Mouse (Mus musculus) myocyte (in vitro differentiated cells): ENCODE results near the gene Hcar1. TPM values are rescaled to one million over a fixed set of nuclear protein-coding genes. Genes with fewer than 3 reads are reported as not detected.

Source experiments
- H3K27me3 ChIP-seq: one replicate; pipeline ENCODE4 v1.6.1; 2011; ENCODE audit not compliant: control insufficient read depth, insufficient read depth, insufficient read length
- H3K36me3 ChIP-seq: one replicate; pipeline ENCODE4 v1.6.1; 2011; ENCODE audit not compliant: control insufficient read depth, insufficient read depth
- H3K4me2 ChIP-seq: one replicate; pipeline ENCODE4 v1.6.1; 2011; ENCODE audit warnings: low read depth, control low read depth
- H3K4me3 ChIP-seq: one replicate; pipeline ENCODE4 v1.5.1; 2011; ENCODE audit warnings: mild to moderate bottlenecking, control low read depth, moderate library complexity
- H3K79me2 ChIP-seq: one replicate; pipeline ENCODE4 v1.6.1; 2011; ENCODE audit not compliant: control insufficient read depth, insufficient read depth
- H3ac ChIP-seq: one replicate; pipeline ENCODE4 v1.6.1; 2011; ENCODE audit not compliant: control insufficient read depth, insufficient read length
- CEBPB ChIP-seq: IDR thresholded peaks from 2 replicates; pipeline ENCODE4 v1.6.1; 2011; ENCODE audit warnings: mild to moderate bottlenecking, moderate library complexity; ENCODE audit not compliant: poor library complexity, insufficient read depth, severe bottlenecking
- E2F4 ChIP-seq: IDR thresholded peaks from one replicate; pipeline ENCODE4 v1.6.1; 2011; ENCODE audit warnings: mild to moderate bottlenecking, control low read depth, moderate library complexity; ENCODE audit not compliant: insufficient read depth
- MAX ChIP-seq: IDR thresholded peaks from one replicate; pipeline ENCODE4 v1.6.1; 2011; ENCODE audit warnings: low read depth, mild to moderate bottlenecking, control low read depth
- MYOD1 ChIP-seq, 3 experiments: IDR thresholded peaks; one replicate each; pipeline ENCODE4 v1.6.1; 2011; ENCODE audit warnings: control low read depth in 2 of 3, low read depth in 2 of 3, mild to moderate bottlenecking in 2 of 3, moderate library complexity in 1 of 3; ENCODE audit not compliant: insufficient read length in 2 of 3, control insufficient read depth in 1 of 3
- MYOG ChIP-seq, 3 experiments: IDR thresholded peaks; one replicate each; pipeline ENCODE4 v1.6.1; 2011; ENCODE audit warnings: control low read depth in 2 of 3, low read depth in 2 of 3, mild to moderate bottlenecking in 2 of 3; ENCODE audit not compliant: insufficient read length in 2 of 3, control insufficient read depth in 1 of 3, insufficient read depth in 1 of 3
- POLR2A ChIP-seq: IDR thresholded peaks from one replicate; pipeline ENCODE4 v1.6.1; 2011; ENCODE audit warnings: low read depth, mild to moderate bottlenecking, control low read depth, moderate library complexity; ENCODE audit not compliant: insufficient read length
- POLR2AphosphoS2 ChIP-seq: IDR thresholded peaks from one replicate; pipeline ENCODE4 v1.6.1; 2011; ENCODE audit warnings: low read depth, control low read depth; ENCODE audit not compliant: insufficient read length
- REST ChIP-seq: IDR thresholded peaks from one replicate; pipeline ENCODE4 v1.6.1; 2011; ENCODE audit warnings: mild to moderate bottlenecking, control low read depth, moderate library complexity; ENCODE audit not compliant: insufficient read depth, insufficient read length
- SRF ChIP-seq: IDR thresholded peaks from one replicate; pipeline ENCODE4 v1.6.1; 2011; ENCODE audit warnings: low read depth; ENCODE audit not compliant: control insufficient read depth, insufficient read length
- TCF12 ChIP-seq: IDR thresholded peaks from one replicate; pipeline ENCODE4 v1.6.1; 2011; ENCODE audit warnings: mild to moderate bottlenecking, control low read depth; ENCODE audit not compliant: poor library complexity, insufficient read depth, severe bottlenecking
- TCF3 ChIP-seq: IDR thresholded peaks from one replicate; pipeline ENCODE4 v1.6.1; 2011; ENCODE audit warnings: low read depth, control low read depth; ENCODE audit not compliant: insufficient read length
- USF1 ChIP-seq: IDR thresholded peaks from one replicate; pipeline ENCODE4 v1.6.1; 2011; ENCODE audit warnings: low read depth, mild to moderate bottlenecking, control low read depth, moderate library complexity
- polyA plus RNA-seq: library from polyadenylated mRNA; unstranded; fragments of >200 nt; fragmentation: generic; extraction: Trizol; gene quantifications from one replicate; pipeline ENCODE4 v1.2.1, GENCODE M21; 2012; ENCODE audit warnings: missing spikeins

Hcar1 gene
- polyA plus RNA-seq, 1 experiment = not detected

DNA sequence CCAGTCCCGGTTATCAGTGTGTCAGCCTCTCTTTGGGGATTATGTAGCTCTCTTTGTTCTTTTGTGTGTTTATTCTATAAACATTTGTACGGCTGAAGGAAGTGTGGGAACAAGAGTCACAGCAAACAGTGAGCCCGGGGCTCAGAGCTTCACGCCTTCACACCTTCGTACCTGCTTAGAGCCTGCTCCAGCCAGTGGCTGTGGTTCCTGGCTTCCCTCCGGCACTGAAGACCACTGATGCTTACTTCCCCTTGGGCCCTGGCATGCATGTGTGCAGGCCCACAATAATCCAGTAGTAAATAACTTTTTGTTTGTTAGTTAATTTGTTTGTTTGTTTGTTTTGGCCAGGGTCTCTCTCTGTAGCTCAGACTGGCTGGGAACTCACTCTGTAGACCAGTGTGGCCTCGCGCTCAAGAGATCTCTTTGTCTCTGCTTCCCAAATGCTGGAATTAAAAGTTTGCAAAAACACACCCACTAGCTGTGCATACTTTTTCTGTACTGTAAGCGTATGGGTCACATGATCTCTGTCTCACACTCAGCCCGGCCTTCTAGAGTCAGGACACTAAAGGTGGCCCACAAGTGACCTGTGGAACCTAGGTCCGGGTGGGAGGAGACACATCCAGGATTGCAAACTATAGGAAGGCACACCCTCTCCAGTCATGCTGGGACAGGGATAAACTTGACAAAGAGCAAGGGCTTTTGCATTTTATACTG lies 37.4 kb downstream of the Hcar1 start:
- Histone ChIP-seq H3K36me3 (no peaks in the 10 kb centered on the region), H3K4me2 (no peak overlapping the region)
- TF ChIP-seq USF1 (no peak), MYOD1 (IDR thresholded peaks at IDR 0.05; ENCODE audit: control insufficient read depth in 1 of 3, insufficient read length in 2 of 3, low read depth in 2 of 3) (no peak), E2F4 (no peak), POLR2A (no peak), CEBPB (no peak), POLR2AphosphoS2 (no peak), SRF (no peak), TCF12 (no peak), TCF3 (no peak), MAX (no peak), MYOG (IDR thresholded peaks at IDR 0.05; ENCODE audit: control insufficient read depth in 1 of 3, insufficient read depth in 1 of 3, insufficient read length in 2 of 3, low read depth in 2 of 3) (no peak), REST (no peak)

DNA sequence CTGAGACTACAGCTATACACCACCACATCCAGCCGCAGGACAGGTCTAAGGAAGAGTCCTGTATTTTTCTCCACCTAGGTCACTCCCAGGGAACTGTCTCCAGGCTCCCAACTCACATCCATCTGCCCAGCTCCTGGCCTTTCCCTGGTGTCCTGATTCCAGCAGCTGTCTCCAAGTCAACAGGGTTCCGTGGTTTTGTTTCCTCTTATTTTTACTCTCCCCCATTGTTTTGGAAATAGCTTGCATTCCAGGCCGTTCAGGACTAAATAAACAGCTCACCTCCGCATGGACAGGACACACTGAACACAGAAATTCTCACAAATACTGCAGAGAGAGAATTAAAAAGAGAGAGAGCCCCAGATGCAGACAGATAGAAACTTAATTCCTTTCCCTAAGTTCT lies 42.4 kb downstream of the Hcar1 start:
- H3ac ChIP-seq = no peak overlapping the region
- H3K79me2 ChIP-seq = no peaks in the 10 kb centered on the region
- TF ChIP-seq POLR2A (no peak), TCF3 (no peak), E2F4 (no peak), POLR2AphosphoS2 (no peak), CEBPB (no peak), TCF12 (no peak), REST (no peak), MYOD1 (IDR thresholded peaks at IDR 0.05; ENCODE audit: control insufficient read depth in 1 of 3, insufficient read length in 2 of 3, low read depth in 2 of 3) (no peak), USF1 (no peak), SRF (no peak), MYOG (IDR thresholded peaks at IDR 0.05; ENCODE audit: control insufficient read depth in 1 of 3, insufficient read depth in 1 of 3, insufficient read length in 2 of 3, low read depth in 2 of 3) (no peak), MAX (no peak)
- H3K27me3 ChIP-seq = no peaks in the 10 kb centered on the region
- no peak overlapping the region for H3K4me2 ChIP-seq
- no peak overlapping the region for H3K4me3 ChIP-seq
- H3K36me3 ChIP-seq = no peaks in the 10 kb centered on the region

More for the DNA sequence above, 37.4 kb downstream of the Hcar1 start:
- Histone ChIP-seq H3ac (no peak overlapping the region), H3K27me3 (no peaks in the 10 kb centered on the region), H3K79me2 (no peaks in the 10 kb centered on the region), H3K4me3 (no peak overlapping the region)

DNA sequence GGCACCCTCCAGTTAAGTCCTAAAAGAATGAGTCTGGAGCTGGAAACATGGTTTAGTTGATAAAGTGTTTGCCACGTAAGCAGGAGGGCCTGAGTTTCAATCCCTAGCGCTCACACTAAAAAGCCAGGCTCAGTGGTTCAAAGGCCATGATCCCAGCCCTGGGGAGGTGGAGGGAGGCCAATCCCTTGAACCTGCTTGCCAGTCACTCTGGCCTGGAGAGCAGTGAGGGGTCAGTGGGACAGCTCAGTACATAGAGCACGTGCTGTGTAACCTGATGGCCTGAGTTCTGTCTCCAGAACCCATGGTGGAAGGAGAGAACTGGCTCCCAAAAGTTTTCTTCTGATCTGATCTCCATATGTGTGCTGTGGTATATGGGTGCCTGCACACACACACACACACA lies 45.0 kb downstream of the Hcar1 start:
- Histone ChIP-seq H3K79me2 (no peaks in the 10 kb centered on the region), H3K4me3 (no peak overlapping the region), H3K27me3 (no peaks in the 10 kb centered on the region), H3K36me3 (no peaks in the 10 kb centered on the region), H3ac (no peak overlapping the region), H3K4me2 (no peak overlapping the region)
- no peak for TF ChIP-seq E2F4
- TF ChIP-seq CEBPB = no peak
- no peak for TF ChIP-seq MYOD1 (IDR thresholded peaks at IDR 0.05; ENCODE audit: control insufficient read depth in 1 of 3, insufficient read length in 2 of 3, low read depth in 2 of 3)
- no peak for TF ChIP-seq REST
- TF ChIP-seq USF1 = no peak
- no peak for TF ChIP-seq POLR2AphosphoS2
- no peak for TF ChIP-seq MAX
- no peak for TF ChIP-seq MYOG (IDR thresholded peaks at IDR 0.05; ENCODE audit: control insufficient read depth in 1 of 3, insufficient read depth in 1 of 3, insufficient read length in 2 of 3, low read depth in 2 of 3)
- no peak for TF ChIP-seq POLR2A
- TF ChIP-seq TCF12 = no peak
- no peak for TF ChIP-seq SRF
- TF ChIP-seq TCF3 = no peak

DNA sequence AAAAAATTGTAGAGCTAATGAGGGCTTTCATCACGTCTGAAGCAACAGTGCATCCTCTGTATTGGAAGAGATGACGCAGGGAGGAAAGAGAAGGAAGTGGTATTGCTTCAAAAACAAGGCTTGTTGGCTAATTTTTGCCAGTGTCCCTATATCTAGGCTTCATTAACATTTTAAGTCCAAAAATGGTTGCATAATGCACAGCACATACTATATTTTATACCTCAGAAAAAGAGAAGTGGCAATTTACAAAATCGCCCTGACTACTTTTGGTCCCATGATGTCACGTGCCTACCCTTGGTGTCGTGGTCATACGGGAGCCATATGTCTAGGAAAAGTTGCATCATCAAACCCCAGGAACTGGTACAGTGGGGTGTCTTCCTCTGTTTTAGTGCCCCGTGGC lies 47.5 kb downstream of the Hcar1 start:
- H3K4me3 ChIP-seq = no peak overlapping the region
- H3ac ChIP-seq = no peak overlapping the region
- TF ChIP-seq CEBPB (no peak), USF1 (no peak)
- no peaks in the 10 kb centered on the region for H3K79me2 ChIP-seq
- H3K36me3 ChIP-seq = no peaks in the 10 kb centered on the region
- no peaks in the 10 kb centered on the region for H3K27me3 ChIP-seq
- H3K4me2 ChIP-seq = no peak overlapping the region

DNA sequence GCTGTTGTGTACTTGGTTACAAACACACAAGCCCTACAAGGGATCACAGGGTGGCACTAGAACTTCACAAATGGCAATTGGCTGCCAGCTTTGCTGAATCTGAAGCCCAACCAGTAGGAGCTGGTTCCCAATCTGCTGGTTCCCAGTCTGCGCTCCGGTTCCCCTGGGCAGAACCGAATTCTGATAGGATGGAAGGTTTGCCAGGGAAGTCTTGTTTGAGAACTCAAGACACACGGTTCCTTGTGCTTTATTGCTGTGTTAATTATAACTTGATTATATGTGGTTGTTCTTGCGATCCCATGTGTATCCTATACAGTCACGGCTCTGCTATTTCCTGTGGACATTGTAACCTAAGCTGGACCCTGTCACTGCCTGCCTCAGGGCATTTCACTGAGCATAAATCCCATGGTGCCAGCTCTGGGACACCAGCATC lies 52.1 kb downstream of the Hcar1 start:
- Histone ChIP-seq H3K36me3 (no peaks in the 10 kb centered on the region), H3ac (no peak overlapping the region), H3K4me2 (peak overlapping the region; percentile 40), H3K4me3 (no peak overlapping the region), H3K79me2 (no peaks in the 10 kb centered on the region), H3K27me3 (no peaks in the 10 kb centered on the region)
- TF ChIP-seq POLR2A (no peak), MYOG (IDR thresholded peaks at IDR 0.05; ENCODE audit: control insufficient read depth in 1 of 3, insufficient read depth in 1 of 3, insufficient read length in 2 of 3, low read depth in 2 of 3) (no peak), MYOD1 (IDR thresholded peaks at IDR 0.05; ENCODE audit: control insufficient read depth in 1 of 3, insufficient read length in 2 of 3, low read depth in 2 of 3) (no peak), SRF (no peak), POLR2AphosphoS2 (no peak), USF1 (no peak), E2F4 (no peak), TCF12 (no peak), TCF3 (no peak), REST (no peak), MAX (no peak), CEBPB (no peak)
